Mouse (Mus musculus): Measurements from ENCODE around the gene Mad2l2.
"Not testable (repeated sequence)": the region's sequence is repeated elsewhere in the genome, so short reads cannot be mapped to it uniquely, and the experiment has no call there.

- TF ChIP-seq MAFK (IDR thresholded peaks at IDR 0.05; ENCODE audit: insufficient read depth, low read depth, low read length); ZC3H11A (IDR thresholded peaks at IDR 0.05; ENCODE audit: borderline replicate concordance, low read depth, low read length): not testable (repeated sequence)
Observed at GRCm38 (mm10) chr4:148119578-148119977, 10.6 kb upstream of the Mad2l2 start.
